Mouse (Mus musculus): ENCODE data around the gene Gm8113.
"Not testable (repeated sequence)": the region's sequence is repeated elsewhere in the genome, so short reads cannot be mapped to it uniquely, and the experiment has no call there.

- TF ChIP-seq POLR2A (IDR thresholded peaks at IDR 0.05; ENCODE audit: borderline replicate concordance, low read depth, low read length); CTCF (IDR thresholded peaks at IDR 0.05; ENCODE audit: low read depth, low read length): not testable (repeated sequence)
Measured at GRCm38 (mm10) chr14:43875417-43875816, 49.8 kb upstream of the Gm8113 start, which contains the start of gene Ear1.

Measured in bone marrow macrophage, adult 2 months (primary cell).